Mouse (Mus musculus): ENCODE data around the gene Olfr834. TPM values are rescaled to one million over a fixed set of nuclear protein-coding genes. Genes with fewer than 3 reads are reported as not detected.

The Olfr834 gene
- not detected in 2 replicates for polyA plus RNA-seq (2012; rRNA removed)

DNA sequence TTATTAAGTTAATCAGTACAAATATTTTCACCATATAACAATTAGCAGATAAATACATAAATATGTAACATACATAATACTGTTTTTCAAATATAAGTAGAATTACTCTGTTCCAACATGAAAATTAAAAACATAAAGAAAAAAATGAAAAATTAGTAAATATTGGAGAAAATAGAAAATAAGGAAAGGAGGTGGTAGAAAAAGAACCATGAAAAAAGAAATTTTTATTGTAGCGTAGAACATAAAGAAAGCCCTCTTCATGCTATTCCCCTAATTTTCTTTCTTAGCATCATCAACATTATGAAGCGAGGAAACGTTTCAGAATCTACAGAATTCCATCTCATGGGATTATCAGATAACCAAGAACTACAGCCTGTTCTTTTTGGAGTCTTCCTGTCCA lies at the start of gene Olfr834:
TSS of gene Olfr834 (plus strand) at position 301 of the 400 bp plus-strand sequence.

DNA sequence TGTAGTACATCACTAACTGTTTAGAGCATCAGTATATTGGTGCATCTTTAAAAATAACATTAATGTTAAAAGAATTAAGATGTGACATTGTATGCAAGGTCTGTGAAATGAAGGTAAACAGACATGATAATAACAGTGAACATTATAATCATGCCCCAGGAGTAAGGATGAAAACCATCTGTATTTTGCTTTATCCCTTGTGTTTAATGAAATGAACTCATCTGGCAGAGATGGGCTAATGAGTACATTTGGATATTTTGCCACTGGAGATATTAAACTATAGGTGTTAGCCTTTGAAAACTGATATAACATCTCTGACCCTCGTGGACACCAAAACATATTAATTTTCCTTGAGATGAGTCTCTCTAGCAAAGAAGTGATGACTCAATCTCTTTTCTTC lies 44.6 kb downstream of the Olfr834 start, which contains the start of gene Olfr835:
TSS of gene Olfr835 (plus strand) at position 301 of the 400 bp plus-strand sequence.

Other genes starting within 250 kb of the Olfr834 start
- not detected in 2 replicates for gene Olfr24, start 224.0 kb upstream of the Olfr834 start, polyA plus RNA-seq (2012; rRNA removed)
- gene Olfr828, start 168.5 kb upstream of the Olfr834 start, polyA plus RNA-seq (2012; rRNA removed) = not detected in 2 replicates
- not detected in 2 replicates for gene Olfr829, start 133.1 kb upstream of the Olfr834 start, polyA plus RNA-seq (2012; rRNA removed)
- not detected in 2 replicates for gene Olfr830, start 113.3 kb upstream of the Olfr834 start, polyA plus RNA-seq (2012; rRNA removed)
- gene Olfr832, start 50.9 kb upstream of the Olfr834 start, polyA plus RNA-seq (2012; rRNA removed) = not detected in 2 replicates
- gene Olfr835, start 44.7 kb downstream of the Olfr834 start, polyA plus RNA-seq (2012; rRNA removed) = not detected in 2 replicates
- gene Olfr836, start 132.4 kb downstream of the Olfr834 start, polyA plus RNA-seq (2012; rRNA removed) = not detected in 2 replicates
- not detected in 2 replicates for gene Olfr837, start 148.3 kb downstream of the Olfr834 start, polyA plus RNA-seq (2012; rRNA removed)
- not detected in 2 replicates for gene Olfr839-ps1, start 189.3 kb downstream of the Olfr834 start, polyA plus RNA-seq (2012; rRNA removed)